Mouse (Mus musculus): Measurements from ENCODE around the gene Prrt1. TPM values are rescaled to one million over a fixed set of nuclear protein-coding genes. Genes with fewer than 3 reads are reported as not detected.

Gene Prrt1
- polyA plus RNA-seq, 1 experiment from 2014 or later, result 0.31 TPM

- H3K27ac ChIP-seq (ENCODE audit: low read length), result peak overlapping the region; percentile 23; the same call in 1 of the 2 replicates
Observed at GRCm38 (mm10) chr17:34676093-34676460, 46.7 kb downstream of the Prrt1 start.

DNA sequence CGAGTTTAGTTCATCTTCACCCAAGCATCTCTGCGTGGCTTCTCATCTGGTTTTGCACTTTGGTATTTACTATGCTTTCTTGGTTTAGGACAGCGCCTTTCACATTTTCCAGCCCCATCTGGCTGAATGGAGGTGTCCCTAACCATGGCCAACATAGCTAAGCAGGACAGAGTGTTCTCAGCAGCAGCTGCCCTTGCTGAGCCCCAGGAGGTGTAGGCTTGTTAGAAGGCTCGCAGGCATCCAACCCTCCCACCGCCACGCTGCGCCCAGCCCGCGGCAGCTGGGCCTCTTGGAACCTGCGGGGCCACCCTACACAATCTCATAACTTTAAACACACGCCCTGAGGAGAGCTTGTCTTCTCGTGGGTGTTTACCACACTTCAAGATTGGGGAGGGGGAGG is 47.3 kb downstream of the Prrt1 start:
- WGBS, result 56% methylated on average over 12 of the region's 12 CpGs
- Histone ChIP-seq H3K4me3 (replicated peaks; ENCODE audit: low read length) (no peak overlapping the region), H3K4me1 (ENCODE audit: control insufficient read depth, insufficient read depth, low read length) (peaks cover 16% of the 10 kb centered on the region), H3K36me3 (ENCODE audit: control insufficient read depth, insufficient read depth, low read length) (no peaks in the 10 kb centered on the region), H3K27me3 (ENCODE audit: control insufficient read depth, insufficient read depth, low read length) (peaks cover 33% of the 10 kb centered on the region), H3K27ac (ENCODE audit: low read length) (no peak overlapping the region), H3K4me2 (ENCODE audit: low read depth, low read length) (no peak overlapping the region), H3K9me3 (replicated peaks; ENCODE audit: control insufficient read depth, low read length) (no peaks in the 10 kb centered on the region), H3K9ac (ENCODE audit: low read length) (no peak overlapping the region)
- no peak for ATAC-seq (ENCODE audit: insufficient read depth, low FRiP score)

More at GRCm38 (mm10) chr17:34676093-34676460, 46.7 kb downstream of the Prrt1 start:
- H3K4me3 ChIP-seq (replicated peaks; ENCODE audit: low read length), result no peak overlapping the region
- WGBS, result 77% methylated on average over 6 of the region's 6 CpGs
- no peak for ATAC-seq (ENCODE audit: insufficient read depth, low FRiP score)
- 0 out of 2 replicates have a peak overlapping the region, but pooled peaks have one; percentile 5 for H3K9ac ChIP-seq (ENCODE audit: low read length)
- H3K4me1 ChIP-seq (ENCODE audit: control insufficient read depth, insufficient read depth, low read length), result peaks cover 14% of the 10 kb centered on the region
- no peaks in the 10 kb centered on the region for H3K9me3 ChIP-seq (replicated peaks; ENCODE audit: control insufficient read depth, low read length)
- no peaks in the 10 kb centered on the region for H3K36me3 ChIP-seq (ENCODE audit: control insufficient read depth, insufficient read depth, low read length)
- H3K27me3 ChIP-seq (ENCODE audit: control insufficient read depth, insufficient read depth, low read length), result peaks cover 39% of the 10 kb centered on the region
- H3K4me2 ChIP-seq (ENCODE audit: low read depth, low read length), result no peak overlapping the region

DNA sequence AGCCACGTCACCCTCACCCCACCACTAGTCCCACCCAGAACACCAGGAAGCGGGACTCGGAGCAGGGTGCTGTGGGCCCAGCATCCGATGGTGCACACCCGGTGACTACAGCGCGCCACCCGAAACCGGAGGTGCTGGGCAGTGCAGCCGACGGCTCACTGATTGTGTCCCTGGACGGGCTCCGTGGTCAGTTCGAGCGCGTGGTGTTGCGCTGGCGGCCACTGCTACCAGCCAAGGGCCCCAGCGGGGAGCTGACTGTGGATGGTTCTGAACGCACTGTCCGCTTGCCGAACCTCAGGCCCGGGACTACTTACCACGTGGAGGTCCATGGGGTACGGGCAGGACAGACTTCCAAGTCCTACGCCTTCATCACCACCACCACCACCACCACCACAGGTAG is 50.9 kb downstream of the Prrt1 start:
- H3K27me3 ChIP-seq (ENCODE audit: control insufficient read depth, insufficient read depth, low read length), result 0 out of 2 replicates have a peak, but pooled peaks cover 5% of the 10 kb centered on the region
- 82% methylated on average over 26 of the region's 26 CpGs for whole genome bisulfite sequencing
- ATAC-seq (ENCODE audit: insufficient read depth, low FRiP score), result no peak
- H3K4me1 ChIP-seq (ENCODE audit: control insufficient read depth, insufficient read depth, low read length), result peaks cover 19% of the 10 kb centered on the region
- H3K4me2 ChIP-seq (ENCODE audit: low read depth, low read length), result no peak overlapping the region
- no peak overlapping the region for H3K9ac ChIP-seq (ENCODE audit: low read length)
- H3K36me3 ChIP-seq (ENCODE audit: control insufficient read depth, insufficient read depth, low read length), result no peaks in the 10 kb centered on the region
- no peak overlapping the region for H3K27ac ChIP-seq (ENCODE audit: low read length)
- H3K9me3 ChIP-seq (replicated peaks; ENCODE audit: control insufficient read depth, low read length), result no peaks in the 10 kb centered on the region
- no peak overlapping the region for H3K4me3 ChIP-seq (replicated peaks; ENCODE audit: low read length)

- WGBS, result 76% methylated on average over 4 of the region's 4 CpGs
Observed at GRCm38 (mm10) chr17:34680621-34681020, 51.3 kb downstream of the Prrt1 start.

GRCm38 (mm10) chr17:34681132-34681571 is 51.8 kb downstream of the Prrt1 start:
- no peak overlapping the region; the same call in 1 of the 2 replicates for H3K27ac ChIP-seq (ENCODE audit: low read length)
- H3K9me3 ChIP-seq (replicated peaks; ENCODE audit: control insufficient read depth, low read length), result no peaks in the 10 kb centered on the region
- H3K4me1 ChIP-seq (ENCODE audit: control insufficient read depth, insufficient read depth, low read length), result peaks cover 28% of the 10 kb centered on the region
- H3K4me2 ChIP-seq (ENCODE audit: low read depth, low read length), result no peak overlapping the region
- WGBS, result 64% methylated on average over 17 of the region's 17 CpGs
- peak overlapping the region; percentile 40; the same call in 1 of the 2 replicates for H3K9ac ChIP-seq (ENCODE audit: low read length)
- no peak for ATAC-seq (ENCODE audit: insufficient read depth, low FRiP score)
- 0 out of 2 replicates have a peak, but pooled peaks cover 5% of the 10 kb centered on the region for H3K27me3 ChIP-seq (ENCODE audit: control insufficient read depth, insufficient read depth, low read length)
- H3K36me3 ChIP-seq (ENCODE audit: control insufficient read depth, insufficient read depth, low read length), result no peaks in the 10 kb centered on the region
- H3K4me3 ChIP-seq (replicated peaks; ENCODE audit: low read length), result no peak overlapping the region

More at GRCm38 (mm10) chr17:34680621-34681020, 51.3 kb downstream of the Prrt1 start:
- Histone ChIP-seq H3K9me3 (replicated peaks; ENCODE audit: control insufficient read depth, low read length) (no peaks in the 10 kb centered on the region), H3K4me2 (ENCODE audit: low read depth, low read length) (no peak overlapping the region), H3K4me1 (ENCODE audit: control insufficient read depth, insufficient read depth, low read length) (peaks cover 23% of the 10 kb centered on the region), H3K4me3 (replicated peaks; ENCODE audit: low read length) (no peak overlapping the region), H3K36me3 (ENCODE audit: control insufficient read depth, insufficient read depth, low read length) (no peaks in the 10 kb centered on the region), H3K27me3 (ENCODE audit: control insufficient read depth, insufficient read depth, low read length) (0 out of 2 replicates have a peak, but pooled peaks cover 5% of the 10 kb centered on the region), H3K27ac (ENCODE audit: low read length) (no peak overlapping the region), H3K9ac (ENCODE audit: low read length) (no peak overlapping the region)
- ATAC-seq (ENCODE audit: insufficient read depth, low FRiP score), result no peak

DNA sequence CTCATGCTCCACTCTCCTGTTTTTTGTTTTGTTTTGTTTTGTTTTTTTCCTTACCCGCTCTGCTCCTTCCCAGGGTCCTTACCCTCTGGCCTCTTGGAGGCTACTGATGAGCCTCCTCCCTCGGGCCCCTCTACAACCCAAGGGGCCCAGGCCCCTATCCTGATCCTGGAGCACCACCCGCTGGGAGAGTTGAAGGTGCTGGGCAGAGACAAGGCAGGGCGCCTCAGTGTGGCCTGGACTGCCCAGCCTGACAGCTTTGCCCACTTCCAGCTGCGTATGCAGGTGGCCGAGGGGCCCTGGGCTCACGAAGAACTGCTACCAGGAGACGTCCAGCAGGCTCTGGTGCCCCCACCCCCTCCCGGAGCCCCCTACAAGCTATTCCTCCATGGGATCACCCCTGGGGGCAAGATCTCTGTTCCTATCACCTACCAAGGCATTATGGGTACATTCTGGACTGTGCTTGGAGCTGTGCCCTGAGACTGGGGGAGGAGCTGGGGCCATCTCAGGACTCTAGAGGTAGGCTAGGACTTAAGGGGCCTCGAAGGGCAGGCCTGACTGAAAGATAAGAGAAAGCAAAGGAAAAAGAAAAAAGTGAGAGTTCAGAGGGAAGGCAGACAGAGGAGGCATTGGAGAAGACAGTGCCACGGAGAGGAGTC is 52.7 kb downstream of the Prrt1 start:
- H3K4me2 ChIP-seq (ENCODE audit: low read depth, low read length), result no peak overlapping the region
- peak overlapping the region; percentile 40 for H3K9ac ChIP-seq (ENCODE audit: low read length)
- 0 out of 2 replicates have a peak overlapping the region, but pooled peaks have one; percentile 6 for H3K27ac ChIP-seq (ENCODE audit: low read length)
- H3K9me3 ChIP-seq (replicated peaks; ENCODE audit: control insufficient read depth, low read length), result no peaks in the 10 kb centered on the region
- no peak for ATAC-seq (ENCODE audit: insufficient read depth, low FRiP score)
- peaks cover 29% of the 10 kb centered on the region for H3K4me1 ChIP-seq (ENCODE audit: control insufficient read depth, insufficient read depth, low read length)
- 65% methylated on average over 11 of the region's 11 CpGs for WGBS
- H3K27me3 ChIP-seq (ENCODE audit: control insufficient read depth, insufficient read depth, low read length), result 0 out of 2 replicates have a peak, but pooled peaks cover 5% of the 10 kb centered on the region
- H3K36me3 ChIP-seq (ENCODE audit: control insufficient read depth, insufficient read depth, low read length), result no peaks in the 10 kb centered on the region
- H3K4me3 ChIP-seq (replicated peaks; ENCODE audit: low read length), result no peak overlapping the region

Other genes with a start within 250 kb of the Prrt1 start
- gene BC051142, start 230.7 kb upstream of the Prrt1 start, polyA plus RNA-seq (2015; fragmentation: Nextera tagmentation; extraction: Ambion mirVana), result 1.8 TPM in 2 replicates
- gene Btnl4, start 152.2 kb upstream of the Prrt1 start, polyA plus RNA-seq (2015; fragmentation: Nextera tagmentation; extraction: Ambion mirVana), result 3.8 and 3.9 TPM in 2 replicates
- gene Btnl6, start 112.2 kb upstream of the Prrt1 start, polyA plus RNA-seq (2015; fragmentation: Nextera tagmentation; extraction: Ambion mirVana), result 2.6 and 3.6 TPM in 2 replicates
- 4.7 and 4.9 TPM in 2 replicates for gene Notch4, start 65.3 kb upstream of the Prrt1 start, polyA plus RNA-seq (2015; fragmentation: Nextera tagmentation; extraction: Ambion mirVana)
- gene Gpsm3, start 39.7 kb upstream of the Prrt1 start, polyA plus RNA-seq (2015; fragmentation: Nextera tagmentation; extraction: Ambion mirVana), result 9.3 and 10.4 TPM in 2 replicates
- 6.8 and 8.4 TPM in 2 replicates for gene Pbx2, start 38.3 kb upstream of the Prrt1 start, polyA plus RNA-seq (2015; fragmentation: Nextera tagmentation; extraction: Ambion mirVana)
- gene Ager, start 31.7 kb upstream of the Prrt1 start, polyA plus RNA-seq (2015; fragmentation: Nextera tagmentation; extraction: Ambion mirVana), result 2.7 and 3.0 TPM in 2 replicates
- 129 and 141 TPM in 2 replicates for gene Rnf5, start 25.8 kb upstream of the Prrt1 start, polyA plus RNA-seq (2015; fragmentation: Nextera tagmentation; extraction: Ambion mirVana)
- gene Agpat1, start 25.3 kb upstream of the Prrt1 start, polyA plus RNA-seq (2015; fragmentation: Nextera tagmentation; extraction: Ambion mirVana), result 42.6 TPM in 2 replicates
- 3.5 and 4.8 TPM in 2 replicates for gene Egfl8, start 13.6 kb upstream of the Prrt1 start, polyA plus RNA-seq (2015; fragmentation: Nextera tagmentation; extraction: Ambion mirVana)
- 25.2 and 25.7 TPM in 2 replicates for gene Ppt2, start 1.0 kb upstream of the Prrt1 start, polyA plus RNA-seq (2015; fragmentation: Nextera tagmentation; extraction: Ambion mirVana)
- 13.1 and 14.4 TPM in 2 replicates for gene Fkbpl, start 15.2 kb downstream of the Prrt1 start, polyA plus RNA-seq (2015; fragmentation: Nextera tagmentation; extraction: Ambion mirVana)
- 73.5 and 78.0 TPM in 2 replicates for gene Atf6b, start 17.6 kb downstream of the Prrt1 start, polyA plus RNA-seq (2015; fragmentation: Nextera tagmentation; extraction: Ambion mirVana)
- 1.3 and 1.8 TPM in 2 replicates for gene Tnxb, start 41.0 kb downstream of the Prrt1 start, polyA plus RNA-seq (2015; fragmentation: Nextera tagmentation; extraction: Ambion mirVana)
- 0.89 and 0.99 TPM in 2 replicates for gene C4b, start 114.3 kb downstream of the Prrt1 start, polyA plus RNA-seq (2015; fragmentation: Nextera tagmentation; extraction: Ambion mirVana)
- 0.21 and 6.9 TPM in 2 replicates for gene Cyp21a1, start 175.0 kb downstream of the Prrt1 start, polyA plus RNA-seq (2015; fragmentation: Nextera tagmentation; extraction: Ambion mirVana)
- gene Stk19, start 207.4 kb downstream of the Prrt1 start, polyA plus RNA-seq (2015; fragmentation: Nextera tagmentation; extraction: Ambion mirVana), result 23.8 and 25.8 TPM in 2 replicates
- gene Dxo, start 207.5 kb downstream of the Prrt1 start, polyA plus RNA-seq (2015; fragmentation: Nextera tagmentation; extraction: Ambion mirVana), result 48.9 and 53.3 TPM in 2 replicates
- gene Skiv2l, start 220.7 kb downstream of the Prrt1 start, polyA plus RNA-seq (2015; fragmentation: Nextera tagmentation; extraction: Ambion mirVana), result 45.0 and 48.1 TPM in 2 replicates
- gene Nelfe, start 220.9 kb downstream of the Prrt1 start, polyA plus RNA-seq (2015; fragmentation: Nextera tagmentation; extraction: Ambion mirVana), result 89.5 and 96.4 TPM in 2 replicates
- 27.8 and 28.9 TPM in 2 replicates for gene Cfb, start 233.0 kb downstream of the Prrt1 start, polyA plus RNA-seq (2015; fragmentation: Nextera tagmentation; extraction: Ambion mirVana)
- gene Zbtb12, start 249.9 kb downstream of the Prrt1 start, polyA plus RNA-seq (2015; fragmentation: Nextera tagmentation; extraction: Ambion mirVana), result 1.0 and 1.1 TPM in 2 replicates